Mouse (Mus musculus) gastrocnemius, adult 2 months (tissue): ENCODE data around the gene Socs7. TPM values are rescaled to one million over a fixed set of nuclear protein-coding genes. Genes with fewer than 3 reads are reported as not detected.
"Not testable (repeated sequence)": the region's sequence is repeated elsewhere in the genome, so short reads cannot be mapped to it uniquely, and the experiment has no call there.

Experiments used
- DNase-seq: peaks from one replicate; pipeline ENCODE4 v3.0.0; 2022
- H3K27ac ChIP-seq: fragments of 200-600 bp; 2 replicates; pipeline ENCODE4 v1.8.1; 2022; ENCODE audit warnings: mild to moderate bottlenecking
- H3K4me3 ChIP-seq: fragments of 200-600 bp; 2 replicates; pipeline ENCODE4 v1.8.1; 2022; ENCODE audit warnings: mild to moderate bottlenecking, moderate library complexity
- CTCF ChIP-seq: fragments of 200-600 bp; IDR thresholded peaks from 2 replicates; pipeline ENCODE4 v1.8.1; 2022; ENCODE audit warnings: antibody characterized with exemption, mild to moderate bottlenecking, moderate library complexity
- intact Hi-C: fragments of 180-260 bp; cut with DNase I; formaldehyde crosslinking; loops from one replicate; pipeline ENCODE4 v1.15.1; 2025
- total RNA-seq, 2 experiments: library from RNA; stranded (reverse); gene quantifications; 2 replicates each; pipeline ENCODE4 v1.2.3; 2021

Gene Socs7
- total RNA-seq, 2 experiments from 2014 or later = 43.2 to 48.6 TPM

DNA sequence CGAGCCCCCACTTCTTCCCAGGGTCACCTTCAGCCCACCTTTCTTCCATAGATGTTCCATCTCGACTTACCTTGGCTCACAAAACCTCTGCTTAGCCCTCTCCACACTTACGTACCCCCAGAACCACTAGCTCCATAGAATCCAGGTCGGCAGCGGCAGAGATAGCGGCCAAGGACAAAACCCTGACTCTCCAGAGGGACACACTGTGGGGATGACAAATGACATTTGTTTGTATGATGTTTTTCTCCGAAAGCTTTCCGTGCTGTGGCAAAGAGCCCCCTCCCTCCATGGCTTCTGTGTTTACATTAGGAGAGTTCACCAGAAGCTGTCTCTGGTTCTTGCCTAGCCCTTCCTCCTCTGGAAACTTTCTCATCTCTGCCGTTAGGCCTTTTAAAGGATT is 15.1 kb upstream of the Socs7 start:
- Histone ChIP-seq H3K4me3 (no peak overlapping the region), H3K27ac (no peak overlapping the region)
- TF ChIP-seq CTCF = no peak
- no peak for DNase-seq
- intact Hi-C loops = no loop called here

- peak; percentile 66 for DNase-seq
- H3K4me3 ChIP-seq = no peak overlapping the region
- no peak for TF ChIP-seq CTCF
- H3K27ac ChIP-seq = peak overlapping the region; percentile 16; the same call in 1 of the 2 replicates
- intact Hi-C loops = no loop called here
Observed at GRCm38 (mm10) chr11:97350035-97350434, 12.3 kb upstream of the Socs7 start.

- TF ChIP-seq CTCF = no peak
- intact Hi-C loops = no loop called here
- no peak within 1 kb of the TSS for H3K27ac ChIP-seq
- no peak within 1 kb of the TSS for H3K4me3 ChIP-seq
- DNase-seq = no peak
Observed at GRCm38 (mm10) chr11:97352027-97352684, 10.2 kb upstream of the Socs7 start, which contains the start of gene Gpr179. Gene Gpr179 (minus strand): TSS chr11:97352077.

DNA sequence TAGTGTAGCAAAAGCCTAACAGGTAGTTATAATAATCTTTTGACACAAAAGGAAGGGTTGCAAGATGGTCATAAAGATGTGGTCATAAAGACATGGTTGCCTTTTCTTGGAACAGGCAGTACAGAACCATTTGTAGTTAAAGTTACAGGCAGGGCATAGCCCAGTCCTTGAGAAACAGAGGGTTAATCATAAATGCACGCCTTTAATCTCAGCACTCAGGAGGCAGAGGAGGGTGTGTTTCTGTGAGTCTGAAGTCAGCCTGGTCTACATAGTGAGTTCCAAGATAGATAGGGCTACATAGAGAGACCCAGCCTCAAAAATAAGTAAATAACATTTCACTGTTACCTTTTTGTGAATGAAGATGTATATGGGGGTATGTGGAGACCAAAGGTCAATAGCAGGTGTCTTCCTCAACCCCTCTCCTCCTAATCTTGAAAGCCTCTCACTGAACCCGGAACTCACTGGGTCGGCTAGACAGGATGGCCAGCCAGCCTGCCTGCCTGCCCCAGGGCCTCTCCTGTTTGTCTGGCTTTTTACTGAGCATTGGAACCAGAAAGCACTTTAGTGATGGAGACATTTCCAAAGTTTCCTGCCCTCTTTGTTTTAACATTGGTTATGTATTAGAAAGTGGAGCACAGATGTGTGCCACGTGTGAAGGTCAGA is 9.3 kb upstream of the Socs7 start:
- no peak for TF ChIP-seq CTCF
- no peak overlapping the region for H3K4me3 ChIP-seq
- DNase-seq = no peak
- intact Hi-C loops = no loop called here
- no peak overlapping the region for H3K27ac ChIP-seq

- no peak for DNase-seq
- intact Hi-C loops = no loop called here
- Histone ChIP-seq H3K27ac (no peak overlapping the region), H3K4me3 (no peak overlapping the region)
- TF ChIP-seq CTCF = no peak
Observed at GRCm38 (mm10) chr11:97354646-97355045, 7.7 kb upstream of the Socs7 start.

GRCm38 (mm10) chr11:97355247-97355646 is 7.1 kb upstream of the Socs7 start:
- no peak overlapping the region for H3K27ac ChIP-seq
- no peak for TF ChIP-seq CTCF
- DNase-seq = no peak
- no peak overlapping the region for H3K4me3 ChIP-seq
- intact Hi-C loops = no loop called here

GRCm38 (mm10) chr11:97357663-97358062 is 4.7 kb upstream of the Socs7 start:
- peak; percentile 82 for DNase-seq
- H3K27ac ChIP-seq = peak overlapping the region; percentile 46; the same call in 1 of the 2 replicates
- H3K4me3 ChIP-seq = not testable (repeated sequence)
- intact Hi-C loops = loop anchor here (1.0 kb wide), 2 partner anchors 43 to 111 kb away; no protein-coding TSS in a partner anchor
- TF ChIP-seq CTCF = peak; percentile 68

GRCm38 (mm10) chr11:97362649-97362942 is 245 bp downstream of the Socs7 start:
- peak; percentile 74 for DNase-seq
- no peak for TF ChIP-seq CTCF
- H3K4me3 ChIP-seq = peak overlapping the region; percentile 99
- intact Hi-C loops = no loop called here
- H3K27ac ChIP-seq = peak overlapping the region; percentile 99

DNA sequence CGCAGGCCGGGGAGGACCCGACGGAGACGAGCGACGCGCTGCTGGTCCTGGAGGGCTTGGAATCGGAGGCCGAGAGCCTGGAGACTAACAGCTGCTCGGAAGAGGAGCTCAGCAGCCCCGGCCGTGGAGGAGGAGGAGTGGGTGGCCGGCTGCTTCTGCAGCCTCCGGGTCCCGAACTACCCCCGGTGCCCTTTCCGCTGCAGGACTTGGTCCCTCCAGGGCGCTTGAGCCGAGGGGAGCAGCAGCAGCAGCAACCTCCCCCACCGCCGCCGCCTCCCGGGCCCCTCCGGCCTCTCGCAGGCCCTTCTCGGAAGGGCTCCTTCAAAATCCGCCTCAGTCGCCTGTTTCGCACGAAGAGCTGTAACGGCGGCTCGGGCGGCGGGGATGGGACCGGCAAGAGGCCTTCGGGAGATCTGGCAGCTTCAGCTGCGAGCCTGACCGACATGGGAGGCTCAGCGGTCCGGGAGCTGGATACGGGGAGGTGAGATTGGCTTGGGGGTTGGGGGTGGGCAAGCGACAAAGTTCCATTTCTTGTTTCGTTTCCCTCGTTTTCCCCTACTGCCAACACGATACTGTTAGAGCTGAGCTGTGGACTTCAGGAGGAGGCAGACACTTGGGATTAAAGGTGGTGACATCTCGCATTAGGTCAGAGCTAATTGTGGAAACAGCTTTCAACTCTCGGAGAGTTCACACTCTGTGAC is 742 bp downstream of the Socs7 start:
- DNase-seq = peak; percentile 63
- Histone ChIP-seq H3K27ac (peak overlapping the region; percentile 99), H3K4me3 (peak overlapping the region; percentile 99)
- TF ChIP-seq CTCF = no peak
- intact Hi-C loops = no loop called here

- TF ChIP-seq CTCF = no peak
- H3K27ac ChIP-seq = peak overlapping the region; percentile 99
- DNase-seq = peak; percentile 46
- intact Hi-C loops = no loop called here
- peak overlapping the region; percentile 99 for H3K4me3 ChIP-seq
Observed at GRCm38 (mm10) chr11:97363644-97363995, 1.3 kb downstream of the Socs7 start.

DNA sequence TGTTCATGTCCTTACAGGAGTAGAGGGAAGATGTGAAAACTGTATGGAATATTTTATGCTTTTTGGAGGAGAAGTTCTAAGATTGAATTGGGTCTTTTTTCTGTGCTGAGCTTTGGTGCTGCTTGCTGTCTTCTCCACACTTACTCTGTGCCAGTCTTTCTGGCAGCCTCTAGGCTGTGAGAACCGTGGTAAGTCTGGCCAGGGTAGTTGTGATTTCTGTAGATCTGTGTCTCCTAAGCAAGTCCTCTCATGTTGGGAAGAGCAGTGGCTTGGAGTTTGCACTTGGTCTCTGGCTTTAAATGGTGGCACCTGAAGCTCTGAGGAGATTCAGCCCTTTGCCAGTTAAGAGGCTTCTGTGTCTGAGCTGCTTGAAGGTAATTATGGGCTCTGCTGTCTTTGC is 3.2 kb downstream of the Socs7 start:
- DNase-seq = no peak
- intact Hi-C loops = no loop called here
- Histone ChIP-seq H3K27ac (peak overlapping the region; percentile 72), H3K4me3 (peak overlapping the region; percentile 99)
- TF ChIP-seq CTCF = no peak

- DNase-seq = peak; percentile 41
- H3K27ac ChIP-seq = peak overlapping the region; percentile 75
- no peak for TF ChIP-seq CTCF
- intact Hi-C loops = no loop called here
- H3K4me3 ChIP-seq = peak overlapping the region; percentile 16; the same call in 1 of the 2 replicates
Observed at GRCm38 (mm10) chr11:97368501-97368900, 6.2 kb downstream of the Socs7 start.
